ENCODE assay signal across 8 mouse cellular contexts in the genomic region with DNA sequence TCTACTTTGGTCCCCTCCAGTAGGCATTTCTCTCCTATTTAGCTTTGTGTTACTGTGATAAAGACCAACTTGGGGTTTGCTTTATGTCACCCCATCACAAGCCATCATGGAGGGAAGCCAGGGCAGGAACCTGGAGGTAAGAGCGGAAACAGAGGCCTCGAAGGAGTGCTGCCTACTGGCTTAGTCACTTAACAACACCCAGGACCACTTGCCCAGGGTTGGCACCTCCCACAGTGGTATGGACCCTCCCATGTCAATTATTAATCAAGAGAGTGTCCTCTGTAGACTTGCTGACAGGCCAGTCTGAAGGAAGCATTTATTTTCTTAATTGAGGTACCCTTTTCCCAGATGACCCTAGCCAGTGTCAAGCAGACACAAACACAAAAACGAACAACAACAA. TPM values are rescaled to one million over a fixed set of nuclear protein-coding genes. Genes with fewer than 3 reads are reported as not detected.
DNase-seq lines count a peak whose midpoint lies in the region; ATAC-seq and TF ChIP-seq lines count a peak whose summit lies in the region.

No protein-coding gene starts in this region.

- peaks cover 4% of the 10 kb centered on the region; the same call in 1 of the 2 replicates for H3K4me1 ChIP-seq in lung, postnatal 0 days (ENCODE audit: insufficient read depth, low read depth, low read length)
- H3K4me1 ChIP-seq in lung, adult 2 months (ENCODE audit: control insufficient read depth, insufficient read depth, low read length), result peaks cover 3% of the 10 kb centered on the region; the same call in 1 of the 2 replicates
- peaks cover 20% of the 10 kb centered on the region for H3K4me1 ChIP-seq in hindbrain, embryonic 10.5 days (replicated peaks)
- peaks cover 4% of the 10 kb centered on the region for H3K4me1 ChIP-seq in limb, embryonic 12.5 days (replicated peaks)
- peaks cover 13% of the 10 kb centered on the region for H3K4me1 ChIP-seq in stomach, embryonic 16.5 days (ENCODE audit: control insufficient read depth, insufficient read depth, low read length)

- no peaks in the 10 kb centered on the region for H3K36me3 ChIP-seq in lung, postnatal 0 days (ENCODE audit: insufficient read depth, low read length)
- H3K36me3 ChIP-seq in hindbrain, embryonic 10.5 days, result no peaks in the 10 kb centered on the region
- H3K36me3 ChIP-seq in limb, embryonic 12.5 days, result peaks cover 5% of the 10 kb centered on the region; the same call in 1 of the 2 replicates
- H3K36me3 ChIP-seq in stomach, embryonic 16.5 days (ENCODE audit: control insufficient read depth, insufficient read depth, low read length), result no peaks in the 10 kb centered on the region

- 41% methylated on average over 3 of the region's 3 CpGs for WGBS in lung, postnatal 0 days
- WGBS in lung, adult 2 months, result 42% methylated on average over 3 of the region's 3 CpGs
- 59% methylated on average over 3 of the region's 3 CpGs for WGBS in hindbrain, embryonic 10.5 days
- 58% methylated on average over 3 of the region's 3 CpGs for WGBS in limb, embryonic 12.5 days
- 55% methylated on average over 3 of the region's 3 CpGs for WGBS in stomach, embryonic 16.5 days

- H3K4me2 ChIP-seq in lung, postnatal 0 days (replicated peaks; ENCODE audit: low read depth, low read length), result peak overlapping the region; percentile 58
- peak overlapping the region; percentile 65 for H3K4me2 ChIP-seq in limb, embryonic 12.5 days
- H3K4me2 ChIP-seq in stomach, embryonic 16.5 days (ENCODE audit: low read depth, low read length), result peak overlapping the region; percentile 53

- TF ChIP-seq POLR2A in lung, adult 2 months (IDR thresholded peaks at IDR 0.05; ENCODE audit: borderline replicate concordance, extremely low read depth, low read depth, low read length), result no peak

- H3K9me3 ChIP-seq in lung, postnatal 0 days (ENCODE audit: low read length), result no peaks in the 10 kb centered on the region
- no peaks in the 10 kb centered on the region for H3K9me3 ChIP-seq in hindbrain, embryonic 10.5 days
- no peaks in the 10 kb centered on the region for H3K9me3 ChIP-seq in limb, embryonic 12.5 days
- H3K9me3 ChIP-seq in stomach, embryonic 16.5 days (replicated peaks; ENCODE audit: control insufficient read depth, low read length), result no peaks in the 10 kb centered on the region

- peak overlapping the region; percentile 94 for H3K27ac ChIP-seq in lung, postnatal 0 days (ENCODE audit: low read length)
- H3K27ac ChIP-seq in hindbrain, embryonic 10.5 days, result peak overlapping the region; percentile 97
- peak overlapping the region; percentile 96 for H3K27ac ChIP-seq in limb, embryonic 12.5 days
- peak overlapping the region; percentile 97 for H3K27ac ChIP-seq in stomach, embryonic 16.5 days (ENCODE audit: low read length)

- H3K9ac ChIP-seq in lung, postnatal 0 days (replicated peaks; ENCODE audit: low read depth), result peak overlapping the region; percentile 57
- H3K9ac ChIP-seq in limb, embryonic 12.5 days (replicated peaks), result peak overlapping the region; percentile 71
- H3K9ac ChIP-seq in stomach, embryonic 16.5 days (ENCODE audit: low read length), result peak overlapping the region; percentile 86

- TF ChIP-seq CTCF in lung, postnatal 0 days (IDR thresholded peaks at IDR 0.05), result no peak
- no peak for TF ChIP-seq CTCF in lung, adult 2 months (IDR thresholded peaks at IDR 0.05; ENCODE audit: insufficient read depth, low read length)

- peak overlapping the region; percentile 61 for H3K4me3 ChIP-seq in lung, postnatal 0 days (ENCODE audit: low read depth, low read length)
- no peak overlapping the region for H3K4me3 ChIP-seq in lung, adult 2 months (replicated peaks; ENCODE audit: extremely low read depth, low read depth, low read length)
- peak overlapping the region; percentile 71 for H3K4me3 ChIP-seq in hindbrain, embryonic 10.5 days
- H3K4me3 ChIP-seq in limb, embryonic 12.5 days (replicated peaks), result peak overlapping the region; percentile 68
- H3K4me3 ChIP-seq in stomach, embryonic 16.5 days (replicated peaks; ENCODE audit: low read length), result peak overlapping the region; percentile 72

- peak; percentile 37 for DNase-seq in lung, postnatal 0 days (ENCODE audit: low spot score)
- DNase-seq in lung, adult 2 months, result no peak
- DNase-seq in hindbrain, embryonic 10.5 days (ENCODE audit: low spot score), result no peak
- DNase-seq in gastrocnemius, postnatal 25 days, result no peak
- no peak for DNase-seq in right cerebral cortex, adult 2 months (ENCODE audit: low spot score in 2 of 2)
- no peak for DNase-seq in thymus, postnatal 14 days

- ATAC-seq in lung, postnatal 0 days, result peak; percentile 18; the same call in 1 of the 2 replicates
- no peak for ATAC-seq in limb, embryonic 12.5 days (ENCODE audit: insufficient number of reproducible peaks, insufficient read depth, low FRiP score, low TSS enrichment, low read depth)
- ATAC-seq in stomach, embryonic 16.5 days (ENCODE audit: insufficient read depth, low FRiP score), result no peak

- H3K27me3 ChIP-seq in lung, postnatal 0 days (replicated peaks; ENCODE audit: insufficient read depth, low read length), result no peaks in the 10 kb centered on the region
- H3K27me3 ChIP-seq in hindbrain, embryonic 10.5 days (ENCODE audit: insufficient read depth, poor library complexity, severe bottlenecking), result no peaks in the 10 kb centered on the region; the same call in 1 of the 2 replicates
- H3K27me3 ChIP-seq in limb, embryonic 12.5 days, result peaks cover 6% of the 10 kb centered on the region; the same call in 1 of the 2 replicates
- no peaks in the 10 kb centered on the region for H3K27me3 ChIP-seq in stomach, embryonic 16.5 days (ENCODE audit: control insufficient read depth, insufficient read depth, low read length)

- TF ChIP-seq EP300 in lung, postnatal 0 days (IDR thresholded peaks at IDR 0.05), result no peak

RNA-seq across cellular contexts. Expression of a gene that starts 0.5 kb away (rescaled TPM):
- 8.0 and 8.6 TPM in 2 replicates for polyA plus RNA-seq in lung, postnatal 0 days (2015; fragmentation: Nextera tagmentation; extraction: Ambion mirVana)
- polyA plus RNA-seq in lung, adult 2 months (2012; rRNA removed), result 26.6 and 28.1 TPM in 2 replicates
- 9.3 and 9.8 TPM in 2 replicates for polyA plus RNA-seq in hindbrain, embryonic 10.5 days (2016; fragmentation: Nextera tagmentation; extraction: Ambion mirVana)
- polyA plus RNA-seq in limb, embryonic 12.5 days (2016; fragmentation: Nextera tagmentation; extraction: Ambion mirVana), result 7.9 and 9.7 TPM in 2 replicates
- polyA plus RNA-seq in stomach, embryonic 16.5 days (2015; fragmentation: Nextera tagmentation; extraction: Ambion mirVana), result 16.4 and 17.0 TPM in 2 replicates
- 1 to 10 TPM; 1.9 to 2.1 TPM for total RNA-seq in gastrocnemius, postnatal 25 days (2021)

RNA-seq across cellular contexts. Expression of a gene that starts 11.5 kb away (rescaled TPM):
- 21.2 and 23.6 TPM in 2 replicates for polyA plus RNA-seq in lung, postnatal 0 days (2015; fragmentation: Nextera tagmentation; extraction: Ambion mirVana)
- 31.7 and 33.8 TPM in 2 replicates for polyA plus RNA-seq in lung, adult 2 months (2012; rRNA removed)
- 23.3 TPM in 2 replicates for polyA plus RNA-seq in hindbrain, embryonic 10.5 days (2016; fragmentation: Nextera tagmentation; extraction: Ambion mirVana)
- 40.8 and 45.7 TPM in 2 replicates for polyA plus RNA-seq in limb, embryonic 12.5 days (2016; fragmentation: Nextera tagmentation; extraction: Ambion mirVana)
- polyA plus RNA-seq in stomach, embryonic 16.5 days (2015; fragmentation: Nextera tagmentation; extraction: Ambion mirVana), result 52.1 and 62.2 TPM in 2 replicates
- total RNA-seq in gastrocnemius, postnatal 25 days (2021), result 1 to 10 TPM; 2.0 to 2.3 TPM

RNA-seq across cellular contexts. Expression of a gene that starts 14.6 kb away (rescaled TPM):
- polyA plus RNA-seq in lung, postnatal 0 days (2015; fragmentation: Nextera tagmentation; extraction: Ambion mirVana), result 0.12 TPM in 1 of 2 replicates, not detected in the other
- 2.0 and 3.5 TPM in 2 replicates for polyA plus RNA-seq in lung, adult 2 months (2012; rRNA removed)
- 0.65 and 1.2 TPM in 2 replicates for polyA plus RNA-seq in hindbrain, embryonic 10.5 days (2016; fragmentation: Nextera tagmentation; extraction: Ambion mirVana)
- 0.37 and 0.41 TPM in 2 replicates for polyA plus RNA-seq in limb, embryonic 12.5 days (2016; fragmentation: Nextera tagmentation; extraction: Ambion mirVana)
- polyA plus RNA-seq in stomach, embryonic 16.5 days (2015; fragmentation: Nextera tagmentation; extraction: Ambion mirVana), result 0.15 TPM in 1 of 2 replicates, not detected in the other
- 1 to 10 TPM in 1 of 2 experiments, under 1 TPM in 1; 0.87 to 2.9 TPM for total RNA-seq in gastrocnemius, postnatal 25 days (2021)

RNA-seq across cellular contexts. Expression of a gene that starts 17.2 kb away (rescaled TPM):
- 5.8 and 6.4 TPM in 2 replicates for polyA plus RNA-seq in lung, postnatal 0 days (2015; fragmentation: Nextera tagmentation; extraction: Ambion mirVana)
- 73.7 and 136 TPM in 2 replicates for polyA plus RNA-seq in lung, adult 2 months (2012; rRNA removed)
- 0.17 and 0.29 TPM in 2 replicates for polyA plus RNA-seq in hindbrain, embryonic 10.5 days (2016; fragmentation: Nextera tagmentation; extraction: Ambion mirVana)
- polyA plus RNA-seq in limb, embryonic 12.5 days (2016; fragmentation: Nextera tagmentation; extraction: Ambion mirVana), result 4.7 TPM in 2 replicates
- 0.57 and 9.3 TPM in 2 replicates for polyA plus RNA-seq in stomach, embryonic 16.5 days (2015; fragmentation: Nextera tagmentation; extraction: Ambion mirVana)
- total RNA-seq in gastrocnemius, postnatal 25 days (2021), result 1,000 to 10,000 TPM; 2,256 to 3,626 TPM

RNA-seq across cellular contexts. Expression of a gene that starts 38.0 kb away (rescaled TPM):
- 86.1 and 96.0 TPM in 2 replicates for polyA plus RNA-seq in lung, postnatal 0 days (2015; fragmentation: Nextera tagmentation; extraction: Ambion mirVana)
- polyA plus RNA-seq in lung, adult 2 months (2012; rRNA removed), result 44.8 and 58.0 TPM in 2 replicates
- 120 and 161 TPM in 2 replicates for polyA plus RNA-seq in hindbrain, embryonic 10.5 days (2016; fragmentation: Nextera tagmentation; extraction: Ambion mirVana)
- 74.4 and 79.8 TPM in 2 replicates for polyA plus RNA-seq in limb, embryonic 12.5 days (2016; fragmentation: Nextera tagmentation; extraction: Ambion mirVana)
- polyA plus RNA-seq in stomach, embryonic 16.5 days (2015; fragmentation: Nextera tagmentation; extraction: Ambion mirVana), result 152 and 157 TPM in 2 replicates
- 10 to 100 TPM; 31.7 to 35.5 TPM for total RNA-seq in gastrocnemius, postnatal 25 days (2021)
